Mouse (Mus musculus) myocyte (in vitro differentiated cells): ENCODE data around the gene En2. TPM values are rescaled to one million over a fixed set of nuclear protein-coding genes. Genes with fewer than 3 reads are reported as not detected.

Source experiments
- H3K27me3 ChIP-seq: one replicate; pipeline ENCODE4 v1.6.1; 2011; ENCODE audit not compliant: control insufficient read depth, insufficient read depth, insufficient read length
- H3K36me3 ChIP-seq: one replicate; pipeline ENCODE4 v1.6.1; 2011; ENCODE audit not compliant: control insufficient read depth, insufficient read depth
- H3K4me2 ChIP-seq: one replicate; pipeline ENCODE4 v1.6.1; 2011; ENCODE audit warnings: low read depth, control low read depth
- H3K4me3 ChIP-seq: one replicate; pipeline ENCODE4 v1.5.1; 2011; ENCODE audit warnings: mild to moderate bottlenecking, control low read depth, moderate library complexity
- H3K79me2 ChIP-seq: one replicate; pipeline ENCODE4 v1.6.1; 2011; ENCODE audit not compliant: control insufficient read depth, insufficient read depth
- H3ac ChIP-seq: one replicate; pipeline ENCODE4 v1.6.1; 2011; ENCODE audit not compliant: control insufficient read depth, insufficient read length
- CEBPB ChIP-seq: IDR thresholded peaks from 2 replicates; pipeline ENCODE4 v1.6.1; 2011; ENCODE audit warnings: mild to moderate bottlenecking, moderate library complexity; ENCODE audit not compliant: poor library complexity, insufficient read depth, severe bottlenecking
- E2F4 ChIP-seq: IDR thresholded peaks from one replicate; pipeline ENCODE4 v1.6.1; 2011; ENCODE audit warnings: mild to moderate bottlenecking, control low read depth, moderate library complexity; ENCODE audit not compliant: insufficient read depth
- MAX ChIP-seq: IDR thresholded peaks from one replicate; pipeline ENCODE4 v1.6.1; 2011; ENCODE audit warnings: low read depth, mild to moderate bottlenecking, control low read depth
- MYOD1 ChIP-seq, 3 experiments: IDR thresholded peaks; one replicate each; pipeline ENCODE4 v1.6.1; 2011; ENCODE audit warnings: control low read depth in 2 of 3, low read depth in 2 of 3, mild to moderate bottlenecking in 2 of 3, moderate library complexity in 1 of 3; ENCODE audit not compliant: insufficient read length in 2 of 3, control insufficient read depth in 1 of 3
- MYOG ChIP-seq, 3 experiments: IDR thresholded peaks; one replicate each; pipeline ENCODE4 v1.6.1; 2011; ENCODE audit warnings: control low read depth in 2 of 3, low read depth in 2 of 3, mild to moderate bottlenecking in 2 of 3; ENCODE audit not compliant: insufficient read length in 2 of 3, control insufficient read depth in 1 of 3, insufficient read depth in 1 of 3
- POLR2A ChIP-seq: IDR thresholded peaks from one replicate; pipeline ENCODE4 v1.6.1; 2011; ENCODE audit warnings: low read depth, mild to moderate bottlenecking, control low read depth, moderate library complexity; ENCODE audit not compliant: insufficient read length
- POLR2AphosphoS2 ChIP-seq: IDR thresholded peaks from one replicate; pipeline ENCODE4 v1.6.1; 2011; ENCODE audit warnings: low read depth, control low read depth; ENCODE audit not compliant: insufficient read length
- REST ChIP-seq: IDR thresholded peaks from one replicate; pipeline ENCODE4 v1.6.1; 2011; ENCODE audit warnings: mild to moderate bottlenecking, control low read depth, moderate library complexity; ENCODE audit not compliant: insufficient read depth, insufficient read length
- SRF ChIP-seq: IDR thresholded peaks from one replicate; pipeline ENCODE4 v1.6.1; 2011; ENCODE audit warnings: low read depth; ENCODE audit not compliant: control insufficient read depth, insufficient read length
- TCF12 ChIP-seq: IDR thresholded peaks from one replicate; pipeline ENCODE4 v1.6.1; 2011; ENCODE audit warnings: mild to moderate bottlenecking, control low read depth; ENCODE audit not compliant: poor library complexity, insufficient read depth, severe bottlenecking
- TCF3 ChIP-seq: IDR thresholded peaks from one replicate; pipeline ENCODE4 v1.6.1; 2011; ENCODE audit warnings: low read depth, control low read depth; ENCODE audit not compliant: insufficient read length
- USF1 ChIP-seq: IDR thresholded peaks from one replicate; pipeline ENCODE4 v1.6.1; 2011; ENCODE audit warnings: low read depth, mild to moderate bottlenecking, control low read depth, moderate library complexity
- polyA plus RNA-seq: library from polyadenylated mRNA; unstranded; fragments of >200 nt; fragmentation: generic; extraction: Trizol; gene quantifications from one replicate; pipeline ENCODE4 v1.2.1, GENCODE M21; 2012; ENCODE audit warnings: missing spikeins

The En2 gene
- polyA plus RNA-seq, 1 experiment, result not detected

GRCm38 (mm10) chr5:28128851-28129250 lies 36.6 kb upstream of the En2 start:
- Histone ChIP-seq H3K4me3 (no peak overlapping the region), H3K79me2 (no peaks in the 10 kb centered on the region), H3K27me3 (peaks cover 48% of the 10 kb centered on the region), H3K36me3 (no peaks in the 10 kb centered on the region), H3K4me2 (no peak overlapping the region), H3ac (no peak overlapping the region)
- TF ChIP-seq TCF3 (no peak), CEBPB (no peak), POLR2AphosphoS2 (no peak), SRF (no peak), TCF12 (no peak)

GRCm38 (mm10) chr5:28132231-28132630 lies 33.3 kb upstream of the En2 start:
- Histone ChIP-seq H3ac (no peak overlapping the region), H3K4me2 (no peak overlapping the region), H3K27me3 (peaks cover 26% of the 10 kb centered on the region), H3K4me3 (no peak overlapping the region), H3K36me3 (no peaks in the 10 kb centered on the region), H3K79me2 (no peaks in the 10 kb centered on the region)
- TF ChIP-seq USF1, result no peak
- no peak for TF ChIP-seq REST
- no peak for TF ChIP-seq SRF
- no peak for TF ChIP-seq MAX
- TF ChIP-seq TCF3, result no peak
- no peak for TF ChIP-seq TCF12
- TF ChIP-seq POLR2AphosphoS2, result no peak
- TF ChIP-seq POLR2A, result no peak
- TF ChIP-seq MYOG (IDR thresholded peaks at IDR 0.05; ENCODE audit: control insufficient read depth in 1 of 3, insufficient read depth in 1 of 3, insufficient read length in 2 of 3, low read depth in 2 of 3), result no peak
- no peak for TF ChIP-seq MYOD1 (IDR thresholded peaks at IDR 0.05; ENCODE audit: control insufficient read depth in 1 of 3, insufficient read length in 2 of 3, low read depth in 2 of 3)
- TF ChIP-seq E2F4, result no peak
- no peak for TF ChIP-seq CEBPB

- Histone ChIP-seq H3K79me2 (no peaks in the 10 kb centered on the region), H3K4me2 (no peak overlapping the region), H3K27me3 (peaks cover 15% of the 10 kb centered on the region), H3ac (no peak overlapping the region), H3K36me3 (no peaks in the 10 kb centered on the region), H3K4me3 (no peak overlapping the region)
- TF ChIP-seq E2F4 (no peak), TCF3 (no peak), TCF12 (no peak), CEBPB (no peak), POLR2AphosphoS2 (no peak), POLR2A (no peak), MYOG (IDR thresholded peaks at IDR 0.05; ENCODE audit: control insufficient read depth in 1 of 3, insufficient read depth in 1 of 3, insufficient read length in 2 of 3, low read depth in 2 of 3) (no peak), USF1 (no peak), MYOD1 (IDR thresholded peaks at IDR 0.05; ENCODE audit: control insufficient read depth in 1 of 3, insufficient read length in 2 of 3, low read depth in 2 of 3) (no peak), MAX (no peak), REST (no peak), SRF (no peak)
These were observed 29.1 kb upstream of the En2 start for GRCm38 (mm10) chr5:28136438-28136837.

- TF ChIP-seq MAX (no peak), E2F4 (no peak), USF1 (no peak), TCF12 (no peak), POLR2AphosphoS2 (no peak), TCF3 (no peak)
- Histone ChIP-seq H3K36me3 (no peaks in the 10 kb centered on the region), H3K4me2 (no peak overlapping the region), H3ac (no peak overlapping the region), H3K79me2 (no peaks in the 10 kb centered on the region), H3K27me3 (peaks cover 19% of the 10 kb centered on the region), H3K4me3 (no peak overlapping the region)
These were observed 20.9 kb upstream of the En2 start for GRCm38 (mm10) chr5:28144555-28144954.

- TF ChIP-seq TCF12 (no peak), USF1 (no peak), REST (no peak)
- Histone ChIP-seq H3K36me3 (no peaks in the 10 kb centered on the region), H3K4me3 (no peak overlapping the region), H3K27me3 (peaks cover 19% of the 10 kb centered on the region), H3K4me2 (no peak overlapping the region), H3ac (no peak overlapping the region), H3K79me2 (no peaks in the 10 kb centered on the region)
These were observed 19.5 kb upstream of the En2 start for GRCm38 (mm10) chr5:28146018-28146417.
